Mouse (Mus musculus) testis, adult 2 months (tissue): Measurements from ENCODE around the gene Ccdc187.

ENCODE experiments used
- CTCF ChIP-seq: fragments of 200-500 bp; IDR thresholded peaks from 2 replicates; pipeline ENCODE4 v1.5.1; 2012; ENCODE audit warnings: low read depth, mild to moderate bottlenecking, inconsistent platforms, low read length, moderate library complexity; ENCODE audit not compliant: control insufficient read depth, insufficient read depth, insufficient replicate concordance
- POLR2A ChIP-seq: fragments of 200-500 bp; IDR thresholded peaks from 2 replicates; pipeline ENCODE4 v1.6.1; 2012; ENCODE audit warnings: low read depth, mild to moderate bottlenecking, inconsistent platforms, low read length, moderate library complexity; ENCODE audit not compliant: control insufficient read depth

DNA sequence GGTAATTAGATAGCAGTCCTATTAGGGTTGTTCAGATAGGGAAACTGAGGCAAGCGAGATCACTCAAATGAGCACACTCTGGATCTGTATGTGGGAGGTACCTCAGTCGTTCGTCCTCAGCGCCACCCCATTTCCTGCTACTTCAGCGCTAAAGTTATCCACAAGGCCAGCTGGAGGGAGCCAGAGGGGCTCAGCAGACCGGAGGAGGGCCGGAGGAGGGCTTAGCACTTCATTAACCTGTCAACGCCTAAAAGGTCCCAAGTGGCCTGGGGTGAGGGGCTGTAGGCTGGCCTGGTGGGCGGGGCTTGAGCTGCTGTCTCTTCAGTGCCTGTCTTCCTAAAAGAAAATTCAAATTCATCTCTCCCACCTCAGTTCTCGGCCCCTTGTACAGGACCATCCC, 95.9 kb downstream of the Ccdc187 start:
- TF ChIP-seq CTCF = no peak
- TF ChIP-seq POLR2A = no peak
